Mouse (Mus musculus) left cerebral cortex, postnatal 4 days (tissue): ENCODE results near the gene Ercc2. TPM values are rescaled to one million over a fixed set of nuclear protein-coding genes. Genes with fewer than 3 reads are reported as not detected.

Experiments used
- DNase-seq: peaks from one replicate; pipeline ENCODE4 v3.0.0-alpha.2; 2022
- intact Hi-C: fragments of 180-260 bp; cut with DNase I; formaldehyde crosslinking; loops from one replicate; pipeline ENCODE4 v1.15.1; 2025
- total RNA-seq, 2 experiments: library from RNA; stranded (reverse); gene quantifications; 2 replicates each; pipeline ENCODE4 v1.2.3; 2021

Ercc2 gene
- total RNA-seq, 2 experiments from 2014 or later, result 46.1 to 62.8 TPM

- peak; percentile 86 for DNase-seq
- intact Hi-C loops, result no loop called here
Measured at GRCm38 (mm10) chr7:19359299-19359891, 22.4 kb upstream of the Ercc2 start, which contains the start of the genes Cd3eap and Ppp1r13l. Cd3eap (minus strand) TSS chr7:19359483. Ppp1r13l (plus strand) TSS chr7:19359749.

GRCm38 (mm10) chr7:19359892-19360641 lies 21.7 kb upstream of the Ercc2 start:
- peak; percentile 57 for DNase-seq
- intact Hi-C loops, result no loop called here

- peak; percentile 86 for DNase-seq
- intact Hi-C loops, result no loop called here
Measured at GRCm38 (mm10) chr7:19360944-19361343, 20.9 kb upstream of the Ercc2 start.

GRCm38 (mm10) chr7:19361720-19362119 lies 20.1 kb upstream of the Ercc2 start:
- intact Hi-C loops, result no loop called here

GRCm38 (mm10) chr7:19362276-19362675 lies 19.5 kb upstream of the Ercc2 start:
- intact Hi-C loops, result no loop called here
- DNase-seq, result no peak

More at GRCm38 (mm10) chr7:19361720-19362119, 20.1 kb upstream of the Ercc2 start:
- peak; percentile 64 for DNase-seq

- intact Hi-C loops, result no loop called here
- DNase-seq, result peak; percentile 62
Measured at GRCm38 (mm10) chr7:19363881-19364280, 17.9 kb upstream of the Ercc2 start.

GRCm38 (mm10) chr7:19365376-19365775 lies 16.4 kb upstream of the Ercc2 start:
- no peak for DNase-seq
- intact Hi-C loops, result no loop called here

GRCm38 (mm10) chr7:19368380-19368779 lies 13.4 kb upstream of the Ercc2 start:
- intact Hi-C loops, result no loop called here
- no peak for DNase-seq

- intact Hi-C loops, result no loop called here
- DNase-seq, result peak; percentile 75
Measured at GRCm38 (mm10) chr7:19369823-19370425, 11.9 kb upstream of the Ercc2 start.

- intact Hi-C loops, result no loop called here
- no peak for DNase-seq
Measured at GRCm38 (mm10) chr7:19373367-19373766, 8.4 kb upstream of the Ercc2 start.

- no peak for DNase-seq
- intact Hi-C loops, result no loop called here
Measured at GRCm38 (mm10) chr7:19375368-19375767, 6.4 kb upstream of the Ercc2 start.

GRCm38 (mm10) chr7:19376019-19376418 lies 5.8 kb upstream of the Ercc2 start:
- intact Hi-C loops, result no loop called here
- DNase-seq, result no peak

- no peak for DNase-seq
- intact Hi-C loops, result no loop called here
Measured at GRCm38 (mm10) chr7:19378049-19378448, 3.8 kb upstream of the Ercc2 start.

- no peak for DNase-seq
- intact Hi-C loops, result no loop called here
Measured at GRCm38 (mm10) chr7:19382166-19382541, 344 bp downstream of the Ercc2 start.

- intact Hi-C loops, result no loop called here
- DNase-seq, result no peak
Measured at GRCm38 (mm10) chr7:19383708-19384107, 1.9 kb downstream of the Ercc2 start.

- DNase-seq, result peak; percentile 41
- intact Hi-C loops, result no loop called here
Measured at GRCm38 (mm10) chr7:19388699-19389413, 7.0 kb downstream of the Ercc2 start.

GRCm38 (mm10) chr7:19394484-19394883 lies 12.7 kb downstream of the Ercc2 start:
- intact Hi-C loops, result no loop called here
- DNase-seq, result no peak

GRCm38 (mm10) chr7:19399496-19400280 lies 17.9 kb downstream of the Ercc2 start:
- intact Hi-C loops, result loop anchor here (10.0 kb wide), 1 partner anchor 305 kb away; no protein-coding TSS in a partner anchor
- no peak for DNase-seq

GRCm38 (mm10) chr7:19400946-19401345 lies 19.1 kb downstream of the Ercc2 start:
- intact Hi-C loops, result loop anchor here (10.0 kb wide), 1 partner anchor 304 kb away; no protein-coding TSS in a partner anchor
- no peak for DNase-seq

- DNase-seq, result no peak
- intact Hi-C loops, result loop anchor here (10.0 kb wide), 1 partner anchor 302 kb away; no protein-coding TSS in a partner anchor
Measured at GRCm38 (mm10) chr7:19402535-19403112, 20.8 kb downstream of the Ercc2 start.
